Mouse (Mus musculus) G1E (cell line): Measurements from ENCODE around the gene Adam19. TPM values are rescaled to one million over a fixed set of nuclear protein-coding genes. Genes with fewer than 3 reads are reported as not detected.

Experiments used
- ATAC-seq: 2 replicates; pipeline ENCODE4 v1.8.0; 2016; ENCODE audit warnings: mild to moderate bottlenecking; ENCODE audit not compliant: insufficient number of reproducible peaks, poor library complexity, low FRiP score, severe bottlenecking; ENCODE audit errors: extremely low read depth
- DNase-seq: peaks from one replicate; pipeline ENCODE4 v3.0.0; 2012; ENCODE audit warnings: low spot score
- H3K27me3 ChIP-seq: 2 replicates; pipeline ENCODE4 v1.6.1; 2012; ENCODE audit warnings: mild to moderate bottlenecking, low read length, inconsistent platforms; ENCODE audit not compliant: insufficient read depth
- H3K36me3 ChIP-seq: replicated peaks from 2 replicates; pipeline ENCODE3; 2012; ENCODE audit warnings: mild to moderate bottlenecking, inconsistent platforms
- H3K4me1 ChIP-seq: 2 replicates; pipeline ENCODE4 v1.6.1; 2012; ENCODE audit warnings: low read depth, low read length, inconsistent platforms, mixed read lengths; ENCODE audit not compliant: insufficient read depth
- H3K4me3 ChIP-seq: 2 replicates; pipeline ENCODE4 v1.5.1; 2012; ENCODE audit warnings: low read depth, mild to moderate bottlenecking, inconsistent platforms, low read length, moderate library complexity, mixed read lengths
- H3K9me3 ChIP-seq: replicated peaks from 2 replicates; pipeline ENCODE4 v1.6.1; 2012; ENCODE audit warnings: inconsistent platforms
- CTCF ChIP-seq: IDR thresholded peaks from 2 replicates; pipeline ENCODE4 v1.5.1; 2012; ENCODE audit warnings: low read depth, low read length, inconsistent platforms, mixed read lengths
- GATA1 ChIP-seq: IDR thresholded peaks from 2 replicates; pipeline ENCODE4 v1.6.1; 2012; ENCODE audit warnings: borderline replicate concordance, low read length, inconsistent platforms, mixed read lengths
- GATA2 ChIP-seq: IDR thresholded peaks from 2 replicates; pipeline ENCODE4 v1.6.1; 2012; ENCODE audit warnings: low read depth, low read length, inconsistent platforms, borderline replicate concordance
- POLR2AphosphoS5 ChIP-seq: IDR thresholded peaks from 2 replicates; pipeline ENCODE4 v1.6.1; 2012; ENCODE audit warnings: low read depth, low read length, inconsistent platforms; ENCODE audit not compliant: insufficient replicate concordance
- TAL1 ChIP-seq: conservative IDR thresholded peaks from 2 replicates; pipeline ENCODE4 v1.6.1; 2012; ENCODE audit warnings: low read depth, low read length, inconsistent platforms, mixed read lengths
- polyA plus RNA-seq: library from polyadenylated mRNA; stranded (reverse); fragments of >175 nt; gene quantifications from 2 replicates; pipeline ENCODE4 v1.2.3, GENCODE M21; 2012
- total RNA-seq, 2 experiments: library from RNA; stranded (forward) in 1 of 2; stranded (reverse) in 1 of 2; fragments of 200-1000 nt in 1 of 2; fragments of >200 nt in 1 of 2; fragmentation: Nextera tagmentation in 1 of 2; gene quantifications; 2 replicates each; pipeline ENCODE4 v1.2.3; 2014 to 2017

The Adam19 gene
- total and polyA plus RNA-seq, 3 experiments: 0.11 TPM; not detected in 2

DNA sequence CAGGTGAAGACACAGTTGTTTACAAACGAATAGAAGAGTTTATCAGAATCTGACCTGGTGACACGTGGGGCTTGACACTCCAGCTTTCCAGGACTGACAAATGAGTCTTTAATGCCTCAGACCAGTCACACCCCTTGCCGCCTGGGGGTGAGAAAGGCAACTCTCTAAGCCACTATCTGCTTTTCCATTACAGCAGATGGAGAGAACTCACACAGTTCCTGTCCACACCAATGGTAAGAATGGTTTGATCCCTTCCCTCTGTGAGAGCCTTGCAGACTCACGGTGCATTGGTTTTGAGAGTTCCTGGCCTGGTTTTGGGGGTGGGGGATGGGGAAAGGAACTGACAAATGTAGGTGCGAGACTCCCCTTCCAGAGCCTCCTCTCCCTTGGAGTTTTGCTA, 1.5 kb upstream of the Adam19 start:
- Histone ChIP-seq H3K36me3 (no peaks in the 10 kb centered on the region), H3K27me3 (peaks cover 27% of the 10 kb centered on the region), H3K9me3 (no peaks in the 10 kb centered on the region), H3K4me3 (no peak overlapping the region), H3K4me1 (no peaks in the 10 kb centered on the region)
- no peak for DNase-seq
- ATAC-seq: no peak
- TF ChIP-seq CTCF: no peak
- TF ChIP-seq GATA1: no peak
- TF ChIP-seq GATA2: no peak
- TF ChIP-seq POLR2AphosphoS5: no peak
- TF ChIP-seq TAL1: no peak

DNA sequence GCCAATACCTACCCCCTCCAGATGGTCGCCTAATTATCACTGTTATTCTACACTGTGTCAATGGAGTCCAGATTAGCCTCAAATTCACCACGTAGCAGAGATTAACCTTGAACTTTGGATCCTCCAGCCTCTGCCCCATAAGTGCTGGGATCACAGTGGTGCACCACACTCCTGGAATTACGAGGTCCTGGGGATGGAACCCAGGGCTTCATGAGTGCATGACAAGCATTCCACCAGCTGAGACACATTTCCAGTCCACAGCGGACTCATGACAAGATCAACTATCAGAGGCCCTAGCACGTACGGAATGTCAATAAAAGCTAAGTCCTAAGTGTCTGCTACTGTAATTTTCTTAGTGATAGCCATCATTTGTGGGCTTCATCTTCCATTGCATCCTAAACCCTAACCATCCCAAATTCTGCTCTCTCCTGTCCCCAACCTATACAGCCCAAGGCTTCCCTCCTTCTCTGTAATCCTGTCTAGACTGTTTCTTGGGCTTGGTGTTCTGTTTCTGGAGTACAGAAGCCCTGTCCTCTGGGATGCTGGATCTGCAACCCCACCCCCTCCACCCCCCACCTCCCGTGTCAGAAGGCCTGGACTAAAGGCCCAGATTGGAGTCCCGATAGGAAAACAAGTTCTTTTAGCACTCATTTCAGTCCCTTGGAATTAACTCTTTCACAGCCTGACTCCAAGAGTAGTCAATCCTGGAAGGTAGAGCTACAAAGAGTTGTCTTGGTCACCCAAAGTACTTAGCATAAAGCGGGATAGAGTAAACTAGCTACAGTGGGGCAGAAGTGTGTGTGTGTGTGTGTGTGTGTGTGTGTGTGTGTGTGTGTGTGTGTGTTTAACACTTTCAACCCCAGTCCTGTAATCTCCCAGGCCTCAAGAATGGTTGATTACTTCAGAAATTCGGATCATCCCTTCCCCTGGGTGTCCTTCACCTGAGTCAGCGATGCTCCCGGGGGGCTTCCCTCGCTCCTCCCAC, 589 bp upstream of the Adam19 start:
- DNase-seq (no peak), ATAC-seq (no peak)
- no peaks in the 10 kb centered on the region for H3K4me1 ChIP-seq
- no peaks in the 10 kb centered on the region for H3K36me3 ChIP-seq
- no peaks in the 10 kb centered on the region for H3K9me3 ChIP-seq
- H3K27me3 ChIP-seq: peaks cover 27% of the 10 kb centered on the region
- H3K4me3 ChIP-seq: no peak overlapping the region
- TF ChIP-seq TAL1 (no peak), GATA2 (no peak), GATA1 (no peak), POLR2AphosphoS5 (no peak)

GRCm38 (mm10) chr11:46056770-46057411, 1.1 kb downstream of the Adam19 start:
- Histone ChIP-seq H3K27me3 (peaks cover 27% of the 10 kb centered on the region), H3K4me1 (no peaks in the 10 kb centered on the region), H3K36me3 (no peaks in the 10 kb centered on the region), H3K4me3 (no peak overlapping the region), H3K9me3 (no peaks in the 10 kb centered on the region)
- ATAC-seq (no peak), DNase-seq (no peak)
- TF ChIP-seq GATA2 (no peak), CTCF (no peak), GATA1 (no peak), TAL1 (no peak), POLR2AphosphoS5 (no peak)

DNA sequence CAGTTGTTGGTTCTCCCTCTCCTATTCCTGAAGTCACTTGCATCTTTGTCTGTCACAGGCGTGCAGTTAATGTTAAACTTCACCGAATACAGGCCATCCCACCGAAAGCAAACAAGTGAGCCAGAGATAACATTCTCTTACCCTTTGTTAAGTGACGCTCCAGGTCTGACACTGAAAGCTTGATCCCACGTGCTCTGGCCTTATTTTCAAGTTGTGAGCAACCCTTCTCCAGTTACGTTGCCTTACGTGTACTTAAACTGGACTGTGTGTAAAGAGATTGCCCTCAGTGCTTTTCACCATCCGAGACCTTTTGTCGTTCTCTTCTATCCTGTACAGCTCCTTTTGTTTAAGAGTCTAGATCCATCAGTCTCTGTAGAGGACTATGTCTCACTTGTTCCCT, 2.2 kb downstream of the Adam19 start:
- no peaks in the 10 kb centered on the region for H3K9me3 ChIP-seq
- DNase-seq (no peak), ATAC-seq (no peak)
- H3K4me1 ChIP-seq: no peaks in the 10 kb centered on the region
- TF ChIP-seq GATA1 (no peak), GATA2 (no peak), TAL1 (no peak), CTCF (no peak), POLR2AphosphoS5 (no peak)
- H3K4me3 ChIP-seq: no peak overlapping the region
- H3K36me3 ChIP-seq: no peaks in the 10 kb centered on the region
- peaks cover 27% of the 10 kb centered on the region for H3K27me3 ChIP-seq

- no peak for TF ChIP-seq TAL1
- TF ChIP-seq GATA2: no peak
- TF ChIP-seq POLR2AphosphoS5: no peak
- TF ChIP-seq GATA1: no peak
- Histone ChIP-seq H3K9me3 (no peaks in the 10 kb centered on the region), H3K4me1 (no peaks in the 10 kb centered on the region), H3K4me3 (no peak overlapping the region), H3K36me3 (no peaks in the 10 kb centered on the region), H3K27me3 (peaks cover 27% of the 10 kb centered on the region)
- DNase-seq: no peak
- no peak for ATAC-seq
Measured at GRCm38 (mm10) chr11:46058916-46059315, 3.1 kb downstream of the Adam19 start.
